Mouse (Mus musculus) retina, postnatal 7 days (tissue): ENCODE measurements around the gene Runx2.
A peak's percentile ranks its signal among the peaks of the same experiment; 100 is the strongest.

Source experiments
- DNase-seq: peaks from one replicate; pipeline ENCODE4 v3.0.0-alpha.2; 2012; ENCODE audit warnings: low read depth, low spot score

Gene Runx2

GRCm38 (mm10) chr17:44768522-44768921 lies 46.1 kb downstream of the Runx2 start:
- no peak for DNase-seq

- no peak for DNase-seq
Measured at GRCm38 (mm10) chr17:44767375-44767774, 47.2 kb downstream of the Runx2 start.

- DNase-seq = no peak
Measured at GRCm38 (mm10) chr17:44766975-44767374, 47.6 kb downstream of the Runx2 start.

GRCm38 (mm10) chr17:44766318-44766717 lies 48.3 kb downstream of the Runx2 start:
- no peak for DNase-seq

- no peak for DNase-seq
Measured at GRCm38 (mm10) chr17:44745378-44745777, 69.2 kb downstream of the Runx2 start.

GRCm38 (mm10) chr17:44743780-44744179 lies 70.8 kb downstream of the Runx2 start:
- no peak for DNase-seq

- no peak for DNase-seq
Measured at GRCm38 (mm10) chr17:44742246-44742645, 72.4 kb downstream of the Runx2 start.

- no peak for DNase-seq
Measured at GRCm38 (mm10) chr17:44738121-44738637, 76.4 kb downstream of the Runx2 start.

- DNase-seq = no peak
Measured at GRCm38 (mm10) chr17:44737275-44738120, 77.1 kb downstream of the Runx2 start.

GRCm38 (mm10) chr17:44735991-44736561 lies 78.5 kb downstream of the Runx2 start:
- peak; percentile 45 for DNase-seq

GRCm38 (mm10) chr17:44735223-44735990 lies 79.2 kb downstream of the Runx2 start:
- peak; percentile 25 for DNase-seq

- no peak for DNase-seq
Measured at GRCm38 (mm10) chr17:44734501-44735222, 79.9 kb downstream of the Runx2 start.

GRCm38 (mm10) chr17:44733544-44734310 lies 80.9 kb downstream of the Runx2 start:
- no peak for DNase-seq

- DNase-seq = no peak
Measured at GRCm38 (mm10) chr17:44728464-44728863, 86.1 kb downstream of the Runx2 start.

GRCm38 (mm10) chr17:44727675-44728074 lies 86.9 kb downstream of the Runx2 start:
- no peak for DNase-seq

- no peak for DNase-seq
Measured at GRCm38 (mm10) chr17:44724805-44725480, 89.7 kb downstream of the Runx2 start.

- no peak for DNase-seq
Measured at GRCm38 (mm10) chr17:44724255-44724654, 90.3 kb downstream of the Runx2 start.

- no peak for DNase-seq
Measured at GRCm38 (mm10) chr17:44722103-44722792, 92.3 kb downstream of the Runx2 start.

GRCm38 (mm10) chr17:44718591-44718990 lies 96.0 kb downstream of the Runx2 start:
- DNase-seq = no peak

- DNase-seq = no peak
Measured at GRCm38 (mm10) chr17:44718036-44718435, 96.6 kb downstream of the Runx2 start.
